Mouse (Mus musculus) midbrain, embryonic 14.5 days (tissue): ENCODE measurements around the gene Ppp1r12a. TPM values are rescaled to one million over a fixed set of nuclear protein-coding genes. Genes with fewer than 3 reads are reported as not detected.

Source experiments
- ATAC-seq: fragments of 200-750 bp; cut with Nextera tagmentation; 2 replicates; pipeline ENCODE4 v1.8.0; 2017; ENCODE audit warnings: moderate number of reproducible peaks, moderate library complexity; ENCODE audit not compliant: low FRiP score, low TSS enrichment
- DNase-seq: peaks from one replicate; pipeline ENCODE4 v3.0.0-alpha.2; 2015
- H3K27ac ChIP-seq: fragments of 300-500 bp; sonication (generic); replicated peaks from 2 replicates; pipeline ENCODE4 v1.5.1; 2014; ENCODE audit warnings: mild to moderate bottlenecking, low read depth, low read length, moderate library complexity
- H3K27me3 ChIP-seq: fragments of 300-500 bp; sonication (generic); 2 replicates; pipeline ENCODE4 v1.6.1; 2014; ENCODE audit warnings: low read length, control low read depth, mixed read lengths; ENCODE audit not compliant: control insufficient read depth, insufficient read depth
- H3K36me3 ChIP-seq: fragments of 300-500 bp; sonication (generic); 2 replicates; pipeline ENCODE4 v1.6.1; 2014; ENCODE audit warnings: low read length, control low read depth; ENCODE audit not compliant: control insufficient read depth, insufficient read depth
- H3K4me1 ChIP-seq: fragments of 300-500 bp; sonication (generic); 2 replicates; pipeline ENCODE4 v1.6.1; 2014; ENCODE audit warnings: mild to moderate bottlenecking, antibody characterized with exemption, low read length, control low read depth; ENCODE audit not compliant: control insufficient read depth, insufficient read depth
- H3K4me2 ChIP-seq: fragments of 300-500 bp; sonication (generic); 2 replicates; pipeline ENCODE4 v1.6.1; 2014; ENCODE audit warnings: mild to moderate bottlenecking, low read length, moderate library complexity
- H3K4me3 ChIP-seq: fragments of 300-500 bp; sonication (generic); replicated peaks from 2 replicates; pipeline ENCODE4 v1.5.1; 2014; ENCODE audit warnings: low read depth, low read length
- H3K9ac ChIP-seq: fragments of 300-500 bp; sonication (generic); replicated peaks from 2 replicates; pipeline ENCODE4 v1.6.1; 2014; ENCODE audit warnings: mild to moderate bottlenecking, low read length, moderate library complexity
- H3K9me3 ChIP-seq: fragments of 300-500 bp; sonication (generic); 2 replicates; pipeline ENCODE4 v1.6.1; 2016; ENCODE audit warnings: low read length, control low read depth, mixed read lengths; ENCODE audit not compliant: control insufficient read depth
- WGBS: fragments of 180-500 bp; shearing (Covaris S2); extraction: QIAGEN DNeasy Blood & Tissue Kit; methylation state at CpG from one replicate; pipeline ENCODE4 v1.1.7; 2014; 5-methylcytosine and 5-hydroxymethylcytosine counted together
- polyA plus RNA-seq: library from polyadenylated mRNA; unstranded; fragments of >200 nt; fragmentation: Nextera tagmentation; extraction: Ambion mirVana; gene quantifications from 2 replicates; pipeline ENCODE4 v1.2.1, GENCODE M21; 2014

The Ppp1r12a gene
- polyA plus RNA-seq, 1 experiment from 2014 or later = 76.2 TPM

- Histone ChIP-seq H3K36me3 (peaks cover 18% of the 10 kb centered on the region), H3K4me1 (0 out of 2 replicates have a peak, but pooled peaks cover 4% of the 10 kb centered on the region), H3K4me2 (no peak overlapping the region), H3K27me3 (no peaks in the 10 kb centered on the region), H3K27ac (no peak overlapping the region), H3K9ac (no peak overlapping the region), H3K4me3 (no peak overlapping the region), H3K9me3 (no peaks in the 10 kb centered on the region)
- 90% methylated on average over 4 of the region's 4 CpGs for WGBS
- DNase-seq (no peak), ATAC-seq (no peak)
Observed at GRCm38 (mm10) chr10:108283837-108284236, 121.8 kb downstream of the Ppp1r12a start.

- no peak overlapping the region for H3K27ac ChIP-seq
- 0 out of 2 replicates have a peak, but pooled peaks cover 4% of the 10 kb centered on the region for H3K4me1 ChIP-seq
Observed at GRCm38 (mm10) chr10:108284445-108284844, 122.5 kb downstream of the Ppp1r12a start.

GRCm38 (mm10) chr10:108284977-108285376, 123.0 kb downstream of the Ppp1r12a start:
- Histone ChIP-seq H3K4me1 (0 out of 2 replicates have a peak, but pooled peaks cover 4% of the 10 kb centered on the region), H3K9ac (no peak overlapping the region), H3K36me3 (peaks cover 13% of the 10 kb centered on the region), H3K27me3 (no peaks in the 10 kb centered on the region), H3K27ac (no peak overlapping the region), H3K4me3 (no peak overlapping the region), H3K4me2 (no peak overlapping the region), H3K9me3 (no peaks in the 10 kb centered on the region)
- 80% methylated on average over 5 of the region's 5 CpGs for WGBS
- DNase-seq (peak; percentile 28), ATAC-seq (0 out of 2 replicates have a peak, but pooled peaks have one; percentile 38)

More at GRCm38 (mm10) chr10:108284445-108284844, 122.5 kb downstream of the Ppp1r12a start:
- Histone ChIP-seq H3K9me3 (no peaks in the 10 kb centered on the region), H3K4me3 (no peak overlapping the region), H3K27me3 (no peaks in the 10 kb centered on the region), H3K4me2 (no peak overlapping the region), H3K9ac (no peak overlapping the region), H3K36me3 (peaks cover 18% of the 10 kb centered on the region)
- 86% methylated on average over 4 of the region's 4 CpGs for WGBS
- DNase-seq (no peak), ATAC-seq (no peak)

- Histone ChIP-seq H3K27me3 (no peaks in the 10 kb centered on the region), H3K9me3 (no peaks in the 10 kb centered on the region), H3K4me3 (no peak overlapping the region), H3K27ac (no peak overlapping the region), H3K9ac (no peak overlapping the region), H3K4me2 (no peak overlapping the region), H3K36me3 (peaks cover 3% of the 10 kb centered on the region; the same call in 1 of the 2 replicates), H3K4me1 (0 out of 2 replicates have a peak, but pooled peaks cover 4% of the 10 kb centered on the region)
- ATAC-seq (no peak), DNase-seq (no peak)
- 67% methylated on average over 11 of the region's 11 CpGs for WGBS
Observed at GRCm38 (mm10) chr10:108286658-108287437, 124.9 kb downstream of the Ppp1r12a start.

GRCm38 (mm10) chr10:108287438-108287801, 125.4 kb downstream of the Ppp1r12a start:
- WGBS = 82% methylated on average over 4 of the region's 4 CpGs
- H3K36me3 ChIP-seq = no peaks in the 10 kb centered on the region
- no peak for ATAC-seq

GRCm38 (mm10) chr10:108290046-108290445, 128.1 kb downstream of the Ppp1r12a start:
- DNase-seq = no peak
- 97% methylated on average over 13 of the region's 13 CpGs for WGBS
- Histone ChIP-seq H3K36me3 (no peaks in the 10 kb centered on the region), H3K4me1 (0 out of 2 replicates have a peak, but pooled peaks cover 4% of the 10 kb centered on the region), H3K4me3 (no peak overlapping the region), H3K4me2 (no peak overlapping the region), H3K9me3 (no peaks in the 10 kb centered on the region), H3K27me3 (no peaks in the 10 kb centered on the region), H3K27ac (no peak overlapping the region), H3K9ac (no peak overlapping the region)
- no peak for ATAC-seq

More at GRCm38 (mm10) chr10:108287438-108287801, 125.4 kb downstream of the Ppp1r12a start:
- H3K4me1 ChIP-seq = 0 out of 2 replicates have a peak, but pooled peaks cover 4% of the 10 kb centered on the region
- no peak overlapping the region for H3K27ac ChIP-seq
- no peaks in the 10 kb centered on the region for H3K9me3 ChIP-seq
- no peaks in the 10 kb centered on the region for H3K27me3 ChIP-seq
- H3K4me3 ChIP-seq = no peak overlapping the region
- DNase-seq = no peak
- H3K9ac ChIP-seq = no peak overlapping the region
- no peak overlapping the region for H3K4me2 ChIP-seq

GRCm38 (mm10) chr10:108291688-108292471, 129.9 kb downstream of the Ppp1r12a start:
- Histone ChIP-seq H3K4me3 (no peak overlapping the region), H3K4me2 (no peak overlapping the region), H3K36me3 (no peaks in the 10 kb centered on the region), H3K9ac (no peak overlapping the region), H3K27ac (no peak overlapping the region), H3K4me1 (no peaks in the 10 kb centered on the region), H3K27me3 (no peaks in the 10 kb centered on the region), H3K9me3 (no peaks in the 10 kb centered on the region)
- no peak for ATAC-seq
- no peak for DNase-seq
- 92% methylated on average over 12 of the region's 12 CpGs for WGBS

GRCm38 (mm10) chr10:108292651-108293050, 130.7 kb downstream of the Ppp1r12a start:
- Histone ChIP-seq H3K4me2 (no peak overlapping the region), H3K27ac (no peak overlapping the region), H3K4me3 (no peak overlapping the region), H3K9me3 (no peaks in the 10 kb centered on the region), H3K4me1 (no peaks in the 10 kb centered on the region), H3K36me3 (no peaks in the 10 kb centered on the region), H3K27me3 (no peaks in the 10 kb centered on the region), H3K9ac (no peak overlapping the region)
- DNase-seq = no peak
- 83% methylated on average over 4 of the region's 4 CpGs for WGBS
- no peak for ATAC-seq
